Mouse (Mus musculus) adrenal gland, adult (tissue): ENCODE results near the gene Pcca.

ENCODE experiments used
- DNase-seq, 2 experiments: peaks; one replicate each; pipeline ENCODE4 v3.0.0; 2022 to 2023; ENCODE audit warnings: low spot score in 1 of 2; ENCODE audit not compliant: inconsistent age in 2 of 2

Pcca gene

GRCm38 (mm10) chr14:122730921-122731551 lies 196.9 kb downstream of the Pcca start:
- DNase-seq = no peak

- no peak for DNase-seq
Measured at GRCm38 (mm10) chr14:122736806-122737205, 202.7 kb downstream of the Pcca start.

DNA sequence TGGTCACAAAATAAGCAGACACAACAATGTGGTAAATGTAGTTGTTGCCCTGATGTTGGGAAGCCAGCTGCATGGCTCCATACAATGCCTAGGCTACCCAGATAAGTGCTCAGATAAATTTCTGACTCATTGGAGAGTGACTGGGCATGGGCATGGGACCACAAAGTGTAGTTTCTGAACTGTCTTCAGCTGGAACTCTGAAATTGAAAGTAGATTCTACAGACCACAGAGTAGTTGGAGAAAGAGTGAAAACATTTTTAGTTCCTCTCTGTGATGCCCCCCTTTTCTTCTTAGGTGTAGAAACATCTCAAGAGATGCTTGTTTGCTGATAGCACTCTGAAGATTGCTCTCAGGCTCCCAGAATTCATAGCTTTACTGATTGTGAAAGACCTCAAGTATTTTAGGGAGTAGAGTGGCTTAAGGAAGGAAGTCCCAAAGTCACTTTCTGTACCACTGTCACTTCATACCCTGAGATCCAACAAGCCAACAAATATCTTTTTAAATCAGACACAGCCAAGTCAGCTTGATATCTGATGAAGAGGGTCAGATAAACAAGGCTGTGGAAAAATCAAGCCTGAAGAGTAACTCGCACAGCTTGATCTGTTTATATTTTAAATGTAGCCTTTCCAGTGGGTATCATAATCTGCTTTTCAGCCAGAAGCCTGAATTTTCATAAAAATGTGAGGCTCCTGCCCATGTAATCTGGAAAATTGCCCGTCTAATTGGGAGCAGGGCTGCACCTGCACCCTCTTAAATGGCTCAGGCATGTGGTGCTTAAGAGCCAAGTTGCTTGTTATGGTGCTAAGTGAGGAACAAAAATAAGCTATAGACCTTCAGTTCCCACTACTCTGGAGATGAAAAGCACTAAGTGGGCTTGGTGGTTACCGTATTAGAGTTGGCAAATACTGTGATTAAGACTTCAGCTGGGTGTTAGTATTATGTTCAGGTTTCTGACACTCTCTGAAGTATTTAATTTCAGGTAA lies 214.0 kb downstream of the Pcca start:
- no peak for DNase-seq

- no peak for DNase-seq
Measured at GRCm38 (mm10) chr14:122751552-122751951, 217.4 kb downstream of the Pcca start.

GRCm38 (mm10) chr14:122753278-122753677 lies 219.2 kb downstream of the Pcca start:
- no peak for DNase-seq

GRCm38 (mm10) chr14:122754311-122754710 lies 220.2 kb downstream of the Pcca start:
- DNase-seq = no peak

DNA sequence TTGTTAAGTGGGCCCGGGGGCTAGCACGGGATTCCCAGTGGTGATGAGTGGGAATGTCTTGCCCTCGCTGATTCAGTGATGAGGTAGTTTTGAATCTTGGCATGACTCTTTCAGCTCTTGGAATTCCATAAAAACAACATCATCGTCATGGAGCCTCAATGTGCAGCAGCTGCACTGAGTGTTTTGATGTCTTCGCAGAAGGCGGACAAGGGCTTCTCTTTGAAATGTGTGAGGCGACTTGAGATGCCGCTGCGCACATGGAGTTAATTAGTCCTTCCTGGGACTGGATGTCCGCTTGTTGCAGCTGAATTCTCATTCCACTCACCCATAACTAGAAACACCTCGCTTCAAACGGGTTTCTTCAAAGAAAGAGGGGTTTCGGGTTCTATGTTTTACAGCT lies 221.4 kb downstream of the Pcca start:
- DNase-seq = no peak

- DNase-seq = no peak
Measured at GRCm38 (mm10) chr14:122756671-122757070, 222.5 kb downstream of the Pcca start.

DNA sequence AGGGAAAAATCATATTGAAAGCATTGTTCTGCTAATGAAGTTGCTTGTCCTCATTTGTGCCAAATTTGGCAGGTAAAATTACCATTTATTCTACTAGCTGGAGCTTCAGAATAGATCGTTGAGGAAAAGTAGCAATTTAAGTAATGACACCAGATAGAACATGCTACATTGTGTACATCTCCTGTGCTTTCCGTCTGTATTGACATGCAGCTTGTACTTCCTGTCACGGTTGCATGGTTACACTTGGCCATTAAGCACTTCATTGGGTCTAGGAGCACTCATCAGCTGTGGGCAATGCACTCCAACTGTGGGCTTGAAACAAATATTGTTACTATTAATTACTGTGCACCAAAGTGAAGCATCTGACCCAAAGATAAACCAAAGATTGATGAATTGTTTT lies 225.8 kb downstream of the Pcca start:
- no peak for DNase-seq

DNA sequence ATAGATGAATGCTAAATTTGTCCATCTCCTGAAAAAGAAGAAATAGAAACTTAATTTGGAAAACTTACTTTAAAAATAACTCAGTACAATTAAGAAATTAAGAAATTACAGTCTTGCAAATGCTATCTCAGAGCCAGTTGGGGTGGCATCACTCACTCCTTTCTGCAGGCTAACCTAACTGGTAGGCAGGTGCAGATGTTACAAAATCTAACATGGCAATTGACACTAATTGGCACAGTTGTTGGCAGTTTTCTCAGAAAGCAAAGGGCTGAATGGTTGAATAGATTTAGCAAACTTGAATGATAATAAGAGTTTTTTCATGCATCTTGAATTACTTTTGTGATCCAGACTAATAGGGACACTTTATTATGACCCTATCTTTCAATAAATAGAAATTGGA lies 226.7 kb downstream of the Pcca start:
- DNase-seq = no peak

- no peak for DNase-seq
Measured at GRCm38 (mm10) chr14:122762603-122763002, 228.5 kb downstream of the Pcca start.

GRCm38 (mm10) chr14:122765951-122766350 lies 231.8 kb downstream of the Pcca start:
- DNase-seq = peak in 1 of 2 experiments; percentile 16

DNA sequence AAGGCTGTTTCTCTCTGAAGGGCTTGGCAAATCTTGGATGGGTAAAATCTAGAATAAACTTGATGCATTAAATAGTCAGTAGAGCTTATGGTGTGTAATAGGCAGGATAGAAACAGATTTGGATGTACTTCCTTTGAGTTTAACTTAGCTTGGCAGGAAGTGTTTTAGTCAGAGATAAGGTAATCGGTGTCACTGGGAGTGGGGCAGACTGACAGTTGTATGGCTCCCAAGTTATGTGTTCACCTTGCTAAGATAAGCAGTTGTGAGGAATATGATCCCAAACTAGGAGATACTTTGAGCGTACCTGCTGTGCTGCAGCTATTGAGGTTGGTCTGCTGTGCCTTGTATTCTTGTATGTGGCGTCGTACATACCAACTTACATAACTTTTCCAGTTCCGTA lies 232.3 kb downstream of the Pcca start:
- no peak for DNase-seq

DNA sequence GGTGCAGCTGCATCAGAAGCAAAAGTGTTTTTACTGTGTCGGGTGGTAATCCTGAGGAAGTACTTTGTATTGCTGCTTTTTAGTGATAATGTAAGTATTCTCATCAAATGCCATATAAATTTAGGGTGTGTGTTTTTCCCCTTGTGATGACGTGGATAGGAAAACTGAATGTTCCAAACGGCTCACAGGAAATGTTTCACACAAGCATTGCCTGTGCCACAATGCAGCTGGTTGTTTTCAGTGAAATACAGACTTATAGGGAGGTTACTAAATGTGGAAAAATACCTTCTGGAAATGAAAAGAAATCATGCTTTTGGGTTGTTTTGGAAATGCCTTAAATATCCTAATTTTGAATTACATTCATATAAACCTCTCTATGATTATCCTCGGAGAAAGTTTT lies 250.6 kb downstream of the Pcca start:
- no peak for DNase-seq

DNA sequence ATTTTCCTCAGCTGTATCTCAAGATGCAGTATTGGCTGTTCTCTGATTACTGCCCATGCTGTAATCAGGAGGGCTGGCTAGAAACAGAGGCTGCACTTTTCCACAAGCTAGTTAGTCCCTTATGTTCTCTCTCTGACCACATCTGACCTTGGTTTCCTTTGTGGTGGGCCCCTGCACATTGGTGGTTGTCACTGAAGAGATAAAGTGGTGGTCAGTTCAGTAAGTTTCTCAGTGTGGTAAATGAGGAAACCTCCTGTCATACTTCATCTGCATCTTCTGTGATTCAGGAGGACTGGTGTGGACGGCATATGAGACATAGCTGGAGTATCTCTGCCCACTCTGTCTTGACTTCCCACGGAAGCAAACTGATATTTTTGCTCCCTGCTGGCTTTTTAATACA lies 254.1 kb downstream of the Pcca start:
- DNase-seq = peak in 1 of 2 experiments; percentile 13

DNA sequence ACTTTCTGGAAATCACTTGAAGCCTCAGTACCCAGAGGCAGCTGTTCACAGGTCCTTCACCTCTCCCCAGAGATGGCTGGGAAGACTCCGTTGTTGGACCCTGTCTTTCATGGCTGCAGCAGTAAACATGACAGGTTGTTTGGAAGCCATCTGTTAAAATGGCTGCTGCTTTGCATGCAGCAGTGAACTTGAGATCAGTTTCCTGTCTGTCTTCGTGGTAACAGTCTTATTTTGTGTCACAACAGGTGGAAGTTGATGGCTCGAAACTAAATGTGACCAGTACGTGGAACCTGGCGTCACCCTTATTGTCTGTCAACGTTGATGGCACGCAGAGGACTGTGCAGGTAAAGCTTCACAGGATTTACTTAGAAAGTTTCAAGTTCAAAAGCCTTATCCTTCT lies 256.0 kb downstream of the Pcca start:
- no peak for DNase-seq

DNA sequence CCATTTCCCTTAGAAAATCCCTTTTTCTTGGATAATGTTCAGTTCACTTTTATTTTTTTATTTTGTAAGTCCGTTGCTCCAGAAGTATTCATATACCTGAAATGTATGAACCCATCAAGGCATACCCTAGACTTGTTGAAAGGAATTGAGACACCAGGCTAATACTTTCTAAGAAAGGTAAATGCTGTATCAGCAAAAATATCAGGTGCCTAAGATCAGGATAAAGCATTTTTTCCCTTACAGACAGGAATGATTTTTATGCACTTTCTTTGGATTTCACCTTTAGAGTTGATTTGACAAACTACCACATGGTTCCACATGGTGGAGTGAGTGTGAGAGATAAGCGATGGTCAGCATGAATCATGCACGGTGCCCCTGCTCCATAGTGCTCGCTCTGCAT lies 259.2 kb downstream of the Pcca start:
- no peak for DNase-seq

DNA sequence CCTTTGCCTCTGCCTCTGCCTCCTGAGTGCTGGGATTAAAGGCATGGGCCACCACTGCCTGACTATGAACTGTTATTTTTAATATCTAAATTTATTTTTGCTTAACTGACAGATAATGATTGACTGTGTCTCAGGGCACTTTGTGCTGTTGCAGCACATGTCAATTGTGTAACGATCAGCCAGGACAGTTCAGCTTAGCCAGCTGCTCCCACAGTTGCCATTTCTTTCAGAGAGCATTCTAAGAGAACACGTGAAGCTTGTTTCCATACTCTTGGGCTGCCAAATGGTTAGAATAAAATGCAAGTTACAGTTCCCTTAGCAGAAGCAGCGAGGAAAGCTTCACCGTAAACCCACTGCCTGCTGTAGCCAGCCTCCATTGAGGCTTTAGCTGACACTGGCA lies 266.2 kb downstream of the Pcca start:
- DNase-seq = peak in 1 of 2 experiments; percentile 36

- no peak for DNase-seq
Measured at GRCm38 (mm10) chr14:122821002-122821401, 286.9 kb downstream of the Pcca start.

- DNase-seq = no peak
Measured at GRCm38 (mm10) chr14:122823791-122824190, 289.7 kb downstream of the Pcca start.

GRCm38 (mm10) chr14:122825464-122825863 lies 291.3 kb downstream of the Pcca start:
- no peak for DNase-seq

- DNase-seq = no peak
Measured at GRCm38 (mm10) chr14:122830433-122830832, 296.3 kb downstream of the Pcca start.
